Mouse (Mus musculus) myocyte (in vitro differentiated cells): ENCODE measurements around the gene Nr4a1.

ENCODE experiments used
- E2F4 ChIP-seq: IDR thresholded peaks from one replicate; pipeline ENCODE4 v1.6.1; 2011; ENCODE audit warnings: mild to moderate bottlenecking, control low read depth, moderate library complexity; ENCODE audit not compliant: insufficient read depth
- MYOG ChIP-seq, 3 experiments: IDR thresholded peaks; one replicate each; pipeline ENCODE4 v1.6.1; 2011; ENCODE audit warnings: control low read depth in 2 of 3, low read depth in 2 of 3, mild to moderate bottlenecking in 2 of 3; ENCODE audit not compliant: insufficient read length in 2 of 3, control insufficient read depth in 1 of 3, insufficient read depth in 1 of 3
- POLR2A ChIP-seq: IDR thresholded peaks from one replicate; pipeline ENCODE4 v1.6.1; 2011; ENCODE audit warnings: low read depth, mild to moderate bottlenecking, control low read depth, moderate library complexity; ENCODE audit not compliant: insufficient read length
- POLR2AphosphoS2 ChIP-seq: IDR thresholded peaks from one replicate; pipeline ENCODE4 v1.6.1; 2011; ENCODE audit warnings: low read depth, control low read depth; ENCODE audit not compliant: insufficient read length

DNA sequence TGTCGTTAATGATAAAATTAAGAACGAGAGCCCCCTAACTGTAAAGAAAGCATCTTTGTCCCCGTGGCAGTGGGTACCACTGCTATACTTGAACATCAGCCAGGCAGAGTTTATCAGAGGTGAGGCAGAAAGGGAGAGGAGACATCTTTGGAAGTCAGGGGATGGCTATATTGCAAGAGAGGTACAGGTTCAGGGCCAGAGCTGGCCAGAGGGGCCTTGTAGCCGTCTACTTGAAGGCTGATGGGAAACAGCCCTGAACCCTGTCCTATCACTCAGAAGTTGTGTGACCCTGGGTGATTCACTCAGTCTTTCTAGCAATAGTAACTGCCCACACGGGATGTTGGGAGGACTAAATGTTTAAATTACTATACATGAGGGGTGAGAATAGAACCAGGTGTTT is 67.1 kb downstream of the Nr4a1 start:
- TF ChIP-seq E2F4 (no peak), POLR2A (no peak), POLR2AphosphoS2 (no peak), MYOG (IDR thresholded peaks at IDR 0.05; ENCODE audit: control insufficient read depth in 1 of 3, insufficient read depth in 1 of 3, insufficient read length in 2 of 3, low read depth in 2 of 3) (no peak)
